ENCODE assay signal across 25 mouse cellular contexts in the genomic region with DNA sequence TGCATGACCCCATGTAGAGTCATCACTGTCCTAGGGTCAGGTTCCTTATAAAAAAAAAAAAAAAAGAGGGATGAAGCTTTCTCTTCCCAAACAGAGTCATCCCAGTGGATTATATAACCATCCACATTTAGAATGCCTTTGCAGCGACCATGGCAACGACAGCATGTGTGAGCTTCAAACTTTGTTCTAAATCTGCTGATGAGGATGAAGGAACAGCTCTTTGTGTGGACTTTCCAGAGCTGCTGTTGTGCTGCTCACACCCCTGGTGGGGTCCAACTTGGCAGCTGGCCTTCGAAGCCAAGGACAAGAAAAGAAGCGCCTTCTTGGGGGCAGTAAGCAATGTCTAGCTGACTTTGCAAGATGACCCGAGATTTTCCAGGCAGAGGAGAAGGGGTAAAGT.
A peak's percentile ranks its signal among the peaks of the same experiment; 100 is the strongest.
DNase-seq lines count a peak whose midpoint lies in the region; ATAC-seq and TF ChIP-seq lines count a peak whose summit lies in the region.
"Had no signal": no experiment of that assay in that cellular context is flagged by ENCODE, and none has a peak within 500 bp of the region (broad histone marks: within the 10 kb centered on the region; RNA-seq: fewer than 3 reads in every experiment).

No protein-coding gene starts in this region.

- no peaks in the 10 kb centered on the region for H3K9me3 ChIP-seq in midbrain, embryonic 16.5 days (replicated peaks; ENCODE audit: control insufficient read depth, low read length, poor library complexity, severe bottlenecking)
- H3K9me3 ChIP-seq: embryonic facial prominence, embryonic 10.5 days; forebrain, embryonic 15.5 days; hindbrain, embryonic 15.5 days; limb, embryonic 10.5 days; liver, embryonic 12.5 days; midbrain, embryonic 12.5 days had no signal

- H3K27me3 ChIP-seq in midbrain, embryonic 16.5 days (ENCODE audit: control insufficient read depth, insufficient read depth, low read depth, low read length): no peaks in the 10 kb centered on the region
- H3K27me3 ChIP-seq: forebrain, embryonic 15.5 days; hindbrain, embryonic 15.5 days; liver, embryonic 12.5 days; midbrain, embryonic 12.5 days had no signal

- peak; percentile 34 for DNase-seq in layer of hippocampus, adult 11-12 months (ENCODE audit: low spot score)
- DNase-seq in layer of hippocampus, postnatal 10 days (ENCODE audit: low spot score in 2 of 2): no peak
- peak; percentile 23 to 58 for DNase-seq in layer of hippocampus, adult 2 months (ENCODE audit: low spot score in 2 of 2)
- peak; percentile 30 to 64 for DNase-seq in left cerebral cortex, adult 9 months (ENCODE audit: low spot score in 2 of 2)
- DNase-seq in right cerebral cortex, postnatal 25 days: peak; percentile 47
- DNase-seq in spleen, postnatal 10 days (ENCODE audit: low spot score in 2 of 2): no peak
- DNase-seq: adrenal gland, adult 2 months; cerebellum, adult 11 months; cerebellum, postnatal 25 days; gastrocnemius, postnatal 36 days; lung, embryonic 14.5 days had no signal

- H3K4me1 ChIP-seq in midbrain, embryonic 16.5 days (ENCODE audit: control insufficient read depth, insufficient read depth, low read length): no peaks in the 10 kb centered on the region
- H3K4me1 ChIP-seq: embryonic facial prominence, embryonic 10.5 days; forebrain, embryonic 15.5 days; hindbrain, embryonic 15.5 days; limb, embryonic 10.5 days; liver, embryonic 12.5 days; midbrain, embryonic 12.5 days had no signal

- no peak overlapping the region for H3K4me3 ChIP-seq in layer of hippocampus, adult 2 months
- no peak overlapping the region for H3K4me3 ChIP-seq in midbrain, embryonic 16.5 days (ENCODE audit: low read depth, low read length)
- H3K4me3 ChIP-seq: embryonic facial prominence, embryonic 10.5 days; erythroblast, embryonic 14.5 days; forebrain, embryonic 15.5 days; hindbrain, embryonic 15.5 days; limb, embryonic 10.5 days; liver, embryonic 12.5 days; midbrain, embryonic 12.5 days; myocyte had no signal

- peak overlapping the region; percentile 85 for H3K27ac ChIP-seq in layer of hippocampus, adult 2 months
- no peak overlapping the region for H3K27ac ChIP-seq in midbrain, embryonic 16.5 days (ENCODE audit: low read length)
- H3K27ac ChIP-seq: embryonic facial prominence, embryonic 10.5 days; forebrain, embryonic 15.5 days; hindbrain, embryonic 15.5 days; kidney, postnatal 0 days; limb, embryonic 10.5 days; liver, embryonic 12.5 days; macrophage; midbrain, embryonic 12.5 days had no signal

- ATAC-seq in midbrain, embryonic 16.5 days: no peak
- no peak for ATAC-seq in cerebellum, adult (ENCODE audit: insufficient number of reproducible peaks, low FRiP score, low TSS enrichment)
- ATAC-seq: forebrain, embryonic 15.5 days; intestine, embryonic 16.5 days; liver, embryonic 12.5 days had no signal

- H3K9ac ChIP-seq in midbrain, embryonic 16.5 days (ENCODE audit: low read depth, low read length): no peak overlapping the region
- H3K9ac ChIP-seq: forebrain, embryonic 15.5 days; hindbrain, embryonic 15.5 days; liver, embryonic 12.5 days; lung, embryonic 14.5 days; midbrain, embryonic 12.5 days had no signal

- no peak overlapping the region for H3K4me2 ChIP-seq in midbrain, embryonic 16.5 days (ENCODE audit: low read length)
- H3K4me2 ChIP-seq: forebrain, embryonic 15.5 days; heart, embryonic 11.5 days; hindbrain, embryonic 15.5 days; liver, embryonic 12.5 days; lung, embryonic 14.5 days; midbrain, embryonic 12.5 days had no signal

- no peaks in the 10 kb centered on the region for H3K36me3 ChIP-seq in midbrain, embryonic 16.5 days (ENCODE audit: control insufficient read depth, insufficient read depth, low read length)
- H3K36me3 ChIP-seq: embryonic facial prominence, embryonic 10.5 days; forebrain, embryonic 15.5 days; hindbrain, embryonic 15.5 days; limb, embryonic 10.5 days; liver, embryonic 12.5 days; midbrain, embryonic 12.5 days had no signal

- WGBS in midbrain, embryonic 16.5 days: 70% methylated on average over 5 of the region's 5 CpGs

- no peak for TF ChIP-seq CTCF in layer of hippocampus, adult 2 months (conservative IDR thresholded peaks at IDR 0.05)

Comparison
In these comparisons a context has a peak if more than half of its experiments do, and no peak if none do; other contexts are left out.
1. DNase-seq: peak in layer of hippocampus, adult 11-12 months (single experiment), layer of hippocampus, adult 2 months (2 of 2), left cerebral cortex, adult 9 months (2 of 2) and right cerebral cortex, postnatal 25 days (single experiment); none in layer of hippocampus, postnatal 10 days (0 of 2) and spleen, postnatal 10 days (0 of 2).